Mouse (Mus musculus) forebrain, embryonic 13.5 days (tissue): ENCODE data around the gene Ccdc188. TPM values are rescaled to one million over a fixed set of nuclear protein-coding genes. Genes with fewer than 3 reads are reported as not detected.
"Not testable (repeated sequence)": the region's sequence is repeated elsewhere in the genome, so short reads cannot be mapped to it uniquely, and the experiment has no call there.

ENCODE experiments used
- ATAC-seq: fragments of 200-750 bp; cut with Nextera tagmentation; 2 replicates; pipeline ENCODE4 v1.8.0; 2017
- H3K27ac ChIP-seq: fragments of 300-500 bp; sonication (generic); 2 replicates; pipeline ENCODE4 v1.5.1; 2015; ENCODE audit warnings: inconsistent platforms, mild to moderate bottlenecking, moderate library complexity
- H3K27me3 ChIP-seq: fragments of 300-500 bp; sonication (generic); 2 replicates; pipeline ENCODE4 v1.6.1; 2015; ENCODE audit warnings: mild to moderate bottlenecking, inconsistent platforms
- H3K36me3 ChIP-seq: fragments of 300-500 bp; sonication (generic); 2 replicates; pipeline ENCODE4 v1.6.1; 2015; ENCODE audit warnings: mild to moderate bottlenecking, inconsistent platforms; ENCODE audit not compliant: poor library complexity, severe bottlenecking
- H3K4me1 ChIP-seq: fragments of 300-500 bp; sonication (generic); 2 replicates; pipeline ENCODE4 v1.6.1; 2015; ENCODE audit warnings: inconsistent platforms
- H3K4me2 ChIP-seq: fragments of 300-500 bp; sonication (generic); 2 replicates; pipeline ENCODE4 v1.6.1; 2015; ENCODE audit warnings: inconsistent platforms, mild to moderate bottlenecking, moderate library complexity
- H3K4me3 ChIP-seq: fragments of 300-500 bp; sonication (generic); 2 replicates; pipeline ENCODE4 v1.5.1; 2015; ENCODE audit warnings: mild to moderate bottlenecking, inconsistent platforms
- H3K9ac ChIP-seq: fragments of 300-500 bp; sonication (generic); 2 replicates; pipeline ENCODE4 v1.6.1; 2015; ENCODE audit warnings: mild to moderate bottlenecking, inconsistent platforms
- H3K9me3 ChIP-seq: fragments of 300-500 bp; sonication (generic); replicated peaks from 2 replicates; pipeline ENCODE4 v1.6.1; 2016; ENCODE audit warnings: inconsistent platforms
- WGBS: fragments of 180-500 bp; shearing (Covaris S2); methylation state at CpG from one replicate; pipeline ENCODE4 v1.1.7; 2015; 5-methylcytosine and 5-hydroxymethylcytosine counted together
- polyA plus RNA-seq: library from polyadenylated mRNA; unstranded; fragments of >200 nt; fragmentation: Nextera tagmentation; extraction: Ambion mirVana; gene quantifications from 2 replicates; pipeline ENCODE4 v1.2.1, GENCODE M21; 2015

Gene Ccdc188
- polyA plus RNA-seq, 1 experiment from 2014 or later = not detected

- Histone ChIP-seq H3K27ac (no peak overlapping the region), H3K4me3 (no peak overlapping the region), H3K9ac (no peak overlapping the region), H3K4me1 (no peaks in the 10 kb centered on the region), H3K4me2 (no peak overlapping the region), H3K27me3 (0 out of 2 replicates have a peak, but pooled peaks cover 4% of the 10 kb centered on the region), H3K9me3 (no peaks in the 10 kb centered on the region), H3K36me3 (no peaks in the 10 kb centered on the region)
- ATAC-seq = no peak
- 87% methylated on average over 4 of the region's 4 CpGs for WGBS
Measured at GRCm38 (mm10) chr16:18186798-18187197, 30.9 kb upstream of the Ccdc188 start.

GRCm38 (mm10) chr16:18187221-18187620 lies 30.5 kb upstream of the Ccdc188 start:
- H3K36me3 ChIP-seq = no peaks in the 10 kb centered on the region
- H3K9ac ChIP-seq = no peak overlapping the region
- 94% methylated on average over 3 of the region's 3 CpGs for WGBS
- H3K27me3 ChIP-seq = 0 out of 2 replicates have a peak, but pooled peaks cover 4% of the 10 kb centered on the region
- H3K4me1 ChIP-seq = no peaks in the 10 kb centered on the region
- no peak overlapping the region for H3K4me3 ChIP-seq
- ATAC-seq = no peak
- H3K9me3 ChIP-seq = no peaks in the 10 kb centered on the region
- no peak overlapping the region for H3K4me2 ChIP-seq
- H3K27ac ChIP-seq = no peak overlapping the region

- no peaks in the 10 kb centered on the region for H3K9me3 ChIP-seq
- no peak for ATAC-seq
- H3K4me1 ChIP-seq = peaks cover 19% of the 10 kb centered on the region
- no peak overlapping the region for H3K9ac ChIP-seq
- no peak overlapping the region for H3K4me3 ChIP-seq
- 0 out of 2 replicates have a peak, but pooled peaks cover 4% of the 10 kb centered on the region for H3K27me3 ChIP-seq
- no peak overlapping the region for H3K27ac ChIP-seq
- WGBS = 72% methylated on average over 2 of the region's 2 CpGs
- H3K36me3 ChIP-seq = no peaks in the 10 kb centered on the region
- H3K4me2 ChIP-seq = no peak overlapping the region
Measured at GRCm38 (mm10) chr16:18191006-18191405, 26.7 kb upstream of the Ccdc188 start.

- Histone ChIP-seq H3K4me2 (no peak overlapping the region), H3K27ac (peak overlapping the region; percentile 65), H3K4me3 (no peak overlapping the region), H3K4me1 (peaks cover 44% of the 10 kb centered on the region), H3K9me3 (no peaks in the 10 kb centered on the region), H3K27me3 (0 out of 2 replicates have a peak, but pooled peaks cover 4% of the 10 kb centered on the region), H3K9ac (peak overlapping the region; percentile 8; the same call in 1 of the 2 replicates), H3K36me3 (no peaks in the 10 kb centered on the region)
- WGBS = 76% methylated on average over 15 of the region's 15 CpGs
- ATAC-seq = peak; percentile 20
Measured at GRCm38 (mm10) chr16:18194208-18194985, 23.3 kb upstream of the Ccdc188 start.

GRCm38 (mm10) chr16:18195068-18195467 lies 22.6 kb upstream of the Ccdc188 start:
- H3K27ac ChIP-seq = peak overlapping the region; percentile 65; the same call in 1 of the 2 replicates
- no peak overlapping the region for H3K4me2 ChIP-seq
- peaks cover 49% of the 10 kb centered on the region for H3K4me1 ChIP-seq
- 44% methylated on average over 5 of the region's 5 CpGs for WGBS
- H3K9ac ChIP-seq = 0 out of 2 replicates have a peak overlapping the region, but pooled peaks have one; percentile 8
- no peaks in the 10 kb centered on the region for H3K9me3 ChIP-seq
- 0 out of 2 replicates have a peak, but pooled peaks cover 4% of the 10 kb centered on the region for H3K27me3 ChIP-seq
- H3K36me3 ChIP-seq = no peaks in the 10 kb centered on the region
- H3K4me3 ChIP-seq = no peak overlapping the region
- ATAC-seq = peak; percentile 61

- not testable (repeated sequence) for H3K27me3 ChIP-seq, H3K4me2 ChIP-seq, H3K9ac ChIP-seq, H3K4me3 ChIP-seq, ATAC-seq, H3K9me3 ChIP-seq, H3K36me3 ChIP-seq, H3K27ac ChIP-seq
- peaks cover 49% of the 10 kb centered on the region for H3K4me1 ChIP-seq
- 42% methylated on average over 3 of the region's 3 CpGs for WGBS
Measured at GRCm38 (mm10) chr16:18195561-18195960, 22.1 kb upstream of the Ccdc188 start.

- Histone ChIP-seq H3K4me2 (no peak overlapping the region), H3K27ac (peak overlapping the region; percentile 54), H3K27me3 (no peaks in the 10 kb centered on the region), H3K9me3 (no peaks in the 10 kb centered on the region), H3K4me3 (no peak overlapping the region), H3K36me3 (no peaks in the 10 kb centered on the region), H3K9ac (no peak overlapping the region), H3K4me1 (peaks cover 49% of the 10 kb centered on the region)
- ATAC-seq = no peak
- 88% methylated on average over 6 of the region's 6 CpGs for WGBS
Measured at GRCm38 (mm10) chr16:18197881-18198280, 19.8 kb upstream of the Ccdc188 start.

GRCm38 (mm10) chr16:18198365-18199098 lies 19.1 kb upstream of the Ccdc188 start:
- 57% methylated on average over 10 of the region's 10 CpGs for WGBS
- Histone ChIP-seq H3K4me3 (no peak overlapping the region), H3K27ac (peak overlapping the region; percentile 54), H3K27me3 (no peaks in the 10 kb centered on the region), H3K9me3 (no peaks in the 10 kb centered on the region), H3K4me2 (no peak overlapping the region), H3K9ac (no peak overlapping the region; the same call in 1 of the 2 replicates), H3K36me3 (no peaks in the 10 kb centered on the region), H3K4me1 (peaks cover 49% of the 10 kb centered on the region)
- ATAC-seq = peak; percentile 28; the same call in 1 of the 2 replicates

- peaks cover 38% of the 10 kb centered on the region for H3K4me1 ChIP-seq
- H3K9me3 ChIP-seq = no peaks in the 10 kb centered on the region
- no peaks in the 10 kb centered on the region for H3K27me3 ChIP-seq
- H3K4me3 ChIP-seq = no peak overlapping the region
- no peak overlapping the region for H3K9ac ChIP-seq
- no peaks in the 10 kb centered on the region for H3K36me3 ChIP-seq
- WGBS = 86% methylated on average over 2 of the region's 2 CpGs
- H3K27ac ChIP-seq = no peak overlapping the region
- no peak for ATAC-seq
- no peak overlapping the region for H3K4me2 ChIP-seq
Measured at GRCm38 (mm10) chr16:18200062-18200461, 17.6 kb upstream of the Ccdc188 start.

- 36% methylated on average over 1 of the region's 1 CpGs for WGBS
- H3K4me2 ChIP-seq = no peak overlapping the region
- H3K9me3 ChIP-seq = no peaks in the 10 kb centered on the region
- peaks cover 26% of the 10 kb centered on the region for H3K4me1 ChIP-seq
- no peaks in the 10 kb centered on the region for H3K36me3 ChIP-seq
- H3K4me3 ChIP-seq = no peak overlapping the region
- no peak overlapping the region for H3K27ac ChIP-seq
- no peak for ATAC-seq
- no peak overlapping the region for H3K9ac ChIP-seq
- no peaks in the 10 kb centered on the region for H3K27me3 ChIP-seq
Measured at GRCm38 (mm10) chr16:18201620-18202019, 16.1 kb upstream of the Ccdc188 start.

GRCm38 (mm10) chr16:18202061-18202460 lies 15.6 kb upstream of the Ccdc188 start:
- 94% methylated on average over 1 of the region's 1 CpGs for WGBS
- no peaks in the 10 kb centered on the region for H3K36me3 ChIP-seq
- H3K4me2 ChIP-seq = no peak overlapping the region
- H3K4me1 ChIP-seq = peaks cover 24% of the 10 kb centered on the region
- ATAC-seq = no peak
- no peaks in the 10 kb centered on the region for H3K9me3 ChIP-seq
- no peak overlapping the region for H3K9ac ChIP-seq
- no peak overlapping the region for H3K27ac ChIP-seq
- H3K4me3 ChIP-seq = no peak overlapping the region
- no peaks in the 10 kb centered on the region for H3K27me3 ChIP-seq

- no peak overlapping the region for H3K4me3 ChIP-seq
- no peak overlapping the region for H3K4me2 ChIP-seq
- no peaks in the 10 kb centered on the region for H3K9me3 ChIP-seq
- no peak overlapping the region for H3K27ac ChIP-seq
- H3K4me1 ChIP-seq = peaks cover 16% of the 10 kb centered on the region
- no peak for ATAC-seq
- H3K27me3 ChIP-seq = no peaks in the 10 kb centered on the region
- peak overlapping the region; percentile 32; the same call in 1 of the 2 replicates for H3K9ac ChIP-seq
- no peaks in the 10 kb centered on the region for H3K36me3 ChIP-seq
- WGBS = 66% methylated on average over 7 of the region's 7 CpGs
Measured at GRCm38 (mm10) chr16:18203430-18204091, 14.1 kb upstream of the Ccdc188 start.
